8 mouse cellular contexts compared by ENCODE assay signal in the genomic region with DNA sequence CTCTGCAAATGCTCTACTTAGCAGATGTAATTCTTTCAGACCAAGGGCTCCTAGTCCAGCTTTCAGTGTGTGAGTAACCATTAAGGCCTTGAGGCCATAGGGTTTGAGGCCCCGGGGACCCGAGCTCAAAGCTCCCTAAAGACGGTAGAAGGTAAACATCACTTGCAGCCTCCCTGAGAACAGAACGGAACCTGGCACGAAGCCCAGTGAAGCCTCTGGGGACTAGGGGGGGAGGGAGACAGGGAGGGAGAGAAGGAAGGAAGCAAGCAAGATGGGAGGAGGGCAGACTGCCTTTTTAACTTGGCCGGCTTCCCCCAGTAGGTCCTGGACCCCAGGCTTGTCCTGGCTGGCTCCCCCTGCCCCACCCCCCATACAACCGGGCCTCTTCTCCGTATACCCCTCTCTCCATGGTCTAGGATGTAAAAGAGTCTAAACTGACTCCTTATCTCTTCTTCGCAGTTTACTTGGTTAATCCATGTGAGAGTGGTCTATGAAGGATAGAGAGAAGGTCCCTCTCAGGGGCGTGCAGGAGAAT. TPM values are rescaled to one million over a fixed set of nuclear protein-coding genes. Genes with fewer than 3 reads are reported as not detected.
A peak's percentile ranks its signal among the peaks of the same experiment; 100 is the strongest.
DNase-seq lines count a peak whose midpoint lies in the region; ATAC-seq and TF ChIP-seq lines count a peak whose summit lies in the region.

No protein-coding gene starts in this region.

- TF ChIP-seq CTCF in bone marrow macrophage, adult 2 months (IDR thresholded peaks at IDR 0.05; ENCODE audit: low read depth, low read length): no peak
- TF ChIP-seq CTCF in olfactory bulb, adult 2 months (IDR thresholded peaks at IDR 0.05; ENCODE audit: insufficient read depth, low read depth, low read length): no peak

- H3K4me3 ChIP-seq in bone marrow macrophage, adult 2 months (ENCODE audit: insufficient read depth, low read length): peak overlapping the region; percentile 93
- H3K4me3 ChIP-seq in forebrain, embryonic 10.5 days: peak overlapping the region; percentile 70
- H3K4me3 ChIP-seq in heart, embryonic 15.5 days: peak overlapping the region; percentile 62
- peak overlapping the region; percentile 68 for H3K4me3 ChIP-seq in olfactory bulb, adult 2 months (ENCODE audit: insufficient read depth, low read depth, low read length)

- H3K9ac ChIP-seq in heart, embryonic 15.5 days: peak overlapping the region; percentile 73

- no peak for TF ChIP-seq POLR2A in bone marrow macrophage, adult 2 months (IDR thresholded peaks at IDR 0.05; ENCODE audit: borderline replicate concordance, low read depth, low read length)
- no peak for TF ChIP-seq POLR2A in olfactory bulb, adult 2 months (IDR thresholded peaks at IDR 0.05; ENCODE audit: insufficient read depth, low read depth, low read length)

- no peaks in the 10 kb centered on the region for H3K9me3 ChIP-seq in forebrain, embryonic 10.5 days
- no peaks in the 10 kb centered on the region for H3K9me3 ChIP-seq in heart, embryonic 15.5 days (replicated peaks)

- peaks cover 28% of the 10 kb centered on the region for H3K36me3 ChIP-seq in forebrain, embryonic 10.5 days (replicated peaks)
- peaks cover 23% of the 10 kb centered on the region; the same call in 1 of the 2 replicates for H3K36me3 ChIP-seq in heart, embryonic 15.5 days

- peaks cover 19% of the 10 kb centered on the region for H3K4me1 ChIP-seq in bone marrow macrophage, adult 2 months (ENCODE audit: control insufficient read depth, insufficient read depth, low read length)
- H3K4me1 ChIP-seq in forebrain, embryonic 10.5 days: peaks cover 25% of the 10 kb centered on the region
- H3K4me1 ChIP-seq in heart, embryonic 15.5 days (replicated peaks): peaks cover 16% of the 10 kb centered on the region
- H3K4me1 ChIP-seq in olfactory bulb, adult 2 months (ENCODE audit: control insufficient read depth, insufficient read depth, low read length): peaks cover 18% of the 10 kb centered on the region

- WGBS in forebrain, embryonic 10.5 days: 7% methylated on average over 10 of the region's 10 CpGs
- WGBS in heart, embryonic 15.5 days: 5% methylated on average over 10 of the region's 10 CpGs
- 6% methylated on average over 10 of the region's 10 CpGs for WGBS in olfactory bulb, adult 2 months

- DNase-seq in forebrain, embryonic 10.5 days (ENCODE audit: extremely low spot score, low spot score): peak; percentile 33
- peak; percentile 86 to 88 for DNase-seq in kidney, postnatal 25 days
- DNase-seq in lung, adult 18-20 months: peak; percentile 82 to 87
- DNase-seq in thymus, postnatal 14 days: peak; percentile 30

- peaks cover 11% of the 10 kb centered on the region for H3K27me3 ChIP-seq in forebrain, embryonic 10.5 days (ENCODE audit: poor library complexity, severe bottlenecking)
- H3K27me3 ChIP-seq in heart, embryonic 15.5 days: no peaks in the 10 kb centered on the region

- peak overlapping the region; percentile 66 for H3K27ac ChIP-seq in bone marrow macrophage, adult 2 months (ENCODE audit: insufficient read depth, low read depth, low read length)
- H3K27ac ChIP-seq in forebrain, embryonic 10.5 days: peak overlapping the region; percentile 86
- peak overlapping the region; percentile 88 for H3K27ac ChIP-seq in heart, embryonic 15.5 days
- H3K27ac ChIP-seq in olfactory bulb, adult 2 months (ENCODE audit: insufficient read depth, low read depth, low read length): peak overlapping the region; percentile 86

- peak overlapping the region; percentile 78 for H3K4me2 ChIP-seq in heart, embryonic 15.5 days

- peak; percentile 48 for ATAC-seq in CD4-positive, CD25-positive, alpha-beta regulatory T cell, adult 4 months
- ATAC-seq in heart, embryonic 15.5 days (replicated peaks; ENCODE audit: insufficient number of reproducible peaks, insufficient read depth, low FRiP score, low read depth): peak; percentile 61

RNA-seq across cellular contexts. Expression of a gene that starts 0.8 kb away (rescaled TPM):
- 10 to 100 TPM; 37.3 to 57.7 TPM for polyA plus RNA-seq in CD4-positive, CD25-positive, alpha-beta regulatory T cell, adult 4 months (2017; shearing (Covaris generic))
- 34.7 and 38.6 TPM in 2 replicates for polyA plus RNA-seq in bone marrow macrophage, adult 2 months (2012; ENCODE audit: insufficient read depth, insufficient read length, missing spikeins)
- 18.3 and 20.0 TPM in 2 replicates for polyA plus RNA-seq in forebrain, embryonic 10.5 days (2016; fragmentation: Nextera tagmentation; extraction: Ambion mirVana)
- polyA plus RNA-seq in heart, embryonic 15.5 days (2015; fragmentation: Nextera tagmentation; extraction: Ambion mirVana): 34.2 and 42.5 TPM in 2 replicates
- not detected in 2 replicates for polyA plus RNA-seq in olfactory bulb, adult 2 months (2012; ENCODE audit: insufficient read depth, insufficient read length, low replicate concordance, missing spikeins)

RNA-seq across cellular contexts. Expression of a gene that starts 16.1 kb away (rescaled TPM):
- under 1 TPM in 1 of 2 experiments, not detected in 1; 0.07 TPM for polyA plus RNA-seq in CD4-positive, CD25-positive, alpha-beta regulatory T cell, adult 4 months (2017; shearing (Covaris generic))
- not detected in 2 replicates for polyA plus RNA-seq in bone marrow macrophage, adult 2 months (2012; ENCODE audit: insufficient read depth, insufficient read length, missing spikeins)
- not detected in 2 replicates for polyA plus RNA-seq in forebrain, embryonic 10.5 days (2016; fragmentation: Nextera tagmentation; extraction: Ambion mirVana)
- polyA plus RNA-seq in heart, embryonic 15.5 days (2015; fragmentation: Nextera tagmentation; extraction: Ambion mirVana): not detected in 2 replicates
- not detected in 2 replicates for polyA plus RNA-seq in olfactory bulb, adult 2 months (2012; ENCODE audit: insufficient read depth, insufficient read length, low replicate concordance, missing spikeins)

RNA-seq across cellular contexts. Expression of a gene that starts 19.0 kb away (rescaled TPM):
- 100 to 1,000 TPM; 103 to 125 TPM for polyA plus RNA-seq in CD4-positive, CD25-positive, alpha-beta regulatory T cell, adult 4 months (2017; shearing (Covaris generic))
- 54.5 and 57.0 TPM in 2 replicates for polyA plus RNA-seq in bone marrow macrophage, adult 2 months (2012; ENCODE audit: insufficient read depth, insufficient read length, missing spikeins)
- polyA plus RNA-seq in forebrain, embryonic 10.5 days (2016; fragmentation: Nextera tagmentation; extraction: Ambion mirVana): 68.1 and 73.3 TPM in 2 replicates
- 66.2 and 70.2 TPM in 2 replicates for polyA plus RNA-seq in heart, embryonic 15.5 days (2015; fragmentation: Nextera tagmentation; extraction: Ambion mirVana)
- polyA plus RNA-seq in olfactory bulb, adult 2 months (2012; ENCODE audit: insufficient read depth, insufficient read length, low replicate concordance, missing spikeins): not detected in 2 replicates

RNA-seq across cellular contexts. Expression of a gene that starts 19.4 kb away (rescaled TPM):
- polyA plus RNA-seq in CD4-positive, CD25-positive, alpha-beta regulatory T cell, adult 4 months (2017; shearing (Covaris generic)): 1 to 10 TPM; 3.3 to 7.1 TPM
- not detected in 2 replicates for polyA plus RNA-seq in bone marrow macrophage, adult 2 months (2012; ENCODE audit: insufficient read depth, insufficient read length, missing spikeins)
- polyA plus RNA-seq in forebrain, embryonic 10.5 days (2016; fragmentation: Nextera tagmentation; extraction: Ambion mirVana): not detected in 2 replicates
- polyA plus RNA-seq in heart, embryonic 15.5 days (2015; fragmentation: Nextera tagmentation; extraction: Ambion mirVana): 0.82 TPM in 1 of 2 replicates, not detected in the other
- polyA plus RNA-seq in olfactory bulb, adult 2 months (2012; ENCODE audit: insufficient read depth, insufficient read length, low replicate concordance, missing spikeins): not detected in 2 replicates

RNA-seq across cellular contexts. Expression of a gene that starts 30.6 kb away (rescaled TPM):
- not detected for polyA plus RNA-seq in CD4-positive, CD25-positive, alpha-beta regulatory T cell, adult 4 months (2017; shearing (Covaris generic))
- not detected in 2 replicates for polyA plus RNA-seq in bone marrow macrophage, adult 2 months (2012; ENCODE audit: insufficient read depth, insufficient read length, missing spikeins)
- polyA plus RNA-seq in forebrain, embryonic 10.5 days (2016; fragmentation: Nextera tagmentation; extraction: Ambion mirVana): 0.05 and 0.14 TPM in 2 replicates
- polyA plus RNA-seq in heart, embryonic 15.5 days (2015; fragmentation: Nextera tagmentation; extraction: Ambion mirVana): 0.30 and 0.34 TPM in 2 replicates
- polyA plus RNA-seq in olfactory bulb, adult 2 months (2012; ENCODE audit: insufficient read depth, insufficient read length, low replicate concordance, missing spikeins): 357 TPM in 1 of 2 replicates, not detected in the other

Comparison
In these comparisons a context has a peak if more than half of its experiments do, and no peak if none do; other contexts are left out.
1. Peak in every context shown above with its lines: DNase-seq, ATAC-seq, H3K4me3 ChIP-seq and H3K27ac ChIP-seq.
2. DNase-seq: peak in every context shown above with its lines; median percentile 87 in kidney, postnatal 25 days; 84 in lung, adult 18-20 months; 33 in forebrain, embryonic 10.5 days; 30 in thymus, postnatal 14 days.